Comparison of ENCODE assay signal across 17 mouse cellular contexts in the genomic region with DNA sequence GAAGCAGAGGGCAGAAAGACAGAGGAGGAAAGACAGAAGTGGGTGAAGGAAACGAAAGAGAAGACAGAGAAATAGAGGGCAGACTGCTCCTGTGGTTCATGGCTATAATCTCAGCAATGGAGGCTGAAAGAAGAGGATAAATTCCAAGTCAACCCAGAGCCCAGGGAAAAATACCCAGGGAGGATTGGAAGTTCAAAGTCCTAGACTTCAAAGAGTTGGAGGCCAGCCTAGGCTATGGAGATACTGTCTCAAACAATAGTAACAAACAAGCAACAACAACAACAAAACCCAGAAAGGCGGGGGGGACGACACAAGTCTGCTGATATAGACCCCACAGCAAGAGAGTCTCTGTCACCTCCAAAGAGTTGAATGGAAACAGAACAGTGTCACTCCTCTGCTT. TPM values are rescaled to one million over a fixed set of nuclear protein-coding genes. Genes with fewer than 3 reads are reported as not detected.
A peak's percentile ranks its signal among the peaks of the same experiment; 100 is the strongest.
DNase-seq lines count a peak whose midpoint lies in the region; ATAC-seq lines count a peak whose summit lies in the region.
"Had no signal": no experiment of that assay in that cellular context is flagged by ENCODE, and none has a peak within 500 bp of the region (broad histone marks: within the 10 kb centered on the region; RNA-seq: fewer than 3 reads in every experiment).

No protein-coding gene starts in this region.

- intact Hi-C loops in heart, postnatal 10 days (cut with DNase I), result no loop called here

- no peak overlapping the region for H3K9ac ChIP-seq in liver, embryonic 15.5 days
- H3K9ac ChIP-seq: embryonic facial prominence, embryonic 15.5 days; stomach, embryonic 15.5 days had no signal

- peaks cover 41% of the 10 kb centered on the region for H3K4me1 ChIP-seq in limb, embryonic 10.5 days
- H3K4me1 ChIP-seq in liver, embryonic 15.5 days (replicated peaks), result peaks cover 20% of the 10 kb centered on the region

- 36% methylated on average over 3 of the region's 3 CpGs for WGBS in limb, embryonic 10.5 days
- 39% methylated on average over 3 of the region's 3 CpGs for WGBS in liver, embryonic 15.5 days (ENCODE audit: insufficient replicate concordance)

- peak; percentile 29 for DNase-seq in heart, adult 11 months
- no peak for DNase-seq in heart, postnatal 10 days
- DNase-seq in kidney, adult 9 months, result peak; percentile 48
- DNase-seq in kidney, adult 11 months, result no peak
- peak; percentile 19 for DNase-seq in limb, embryonic 10.5 days (ENCODE audit: low spot score)
- DNase-seq in urinary bladder, adult 2 months (ENCODE audit: low spot score), result no peak
- DNase-seq: adrenal gland, postnatal 36 days; cerebellum, adult 9-10 months; heart, postnatal 4 days; lung, postnatal 4 days; thymus, postnatal 36 days had no signal

- H3K36me3 ChIP-seq in limb, embryonic 10.5 days, result no peaks in the 10 kb centered on the region
- no peaks in the 10 kb centered on the region for H3K36me3 ChIP-seq in liver, embryonic 15.5 days (replicated peaks)
- H3K36me3 ChIP-seq: embryonic facial prominence, embryonic 15.5 days; stomach, embryonic 15.5 days had no signal

- no peak for ATAC-seq in liver, embryonic 15.5 days (ENCODE audit: insufficient read depth)
- no peak for ATAC-seq in erythroid progenitor cell, adult 5-6 weeks (replicated peaks; ENCODE audit: low FRiP score, poor library complexity, severe bottlenecking)
- ATAC-seq: CD4-positive, CD25-positive, alpha-beta regulatory T cell, adult 4 months; hindbrain, postnatal 0 days had no signal

- H3K4me2 ChIP-seq in liver, embryonic 15.5 days, result peak overlapping the region; percentile 23
- H3K4me2 ChIP-seq: embryonic facial prominence, embryonic 15.5 days; stomach, embryonic 15.5 days had no signal

- no peaks in the 10 kb centered on the region for H3K27me3 ChIP-seq in limb, embryonic 10.5 days (ENCODE audit: low read depth, poor library complexity, severe bottlenecking)
- H3K27me3 ChIP-seq in liver, embryonic 15.5 days, result no peaks in the 10 kb centered on the region
- H3K27me3 ChIP-seq: embryonic facial prominence, embryonic 15.5 days; stomach, embryonic 15.5 days had no signal

- H3K27ac ChIP-seq in limb, embryonic 10.5 days, result no peak overlapping the region
- H3K27ac ChIP-seq in liver, embryonic 15.5 days (replicated peaks), result peak overlapping the region; percentile 67
- H3K27ac ChIP-seq: embryonic facial prominence, embryonic 15.5 days; hindbrain, postnatal 0 days; stomach, embryonic 15.5 days had no signal

- no peak overlapping the region for H3K4me3 ChIP-seq in limb, embryonic 10.5 days
- no peak overlapping the region for H3K4me3 ChIP-seq in liver, embryonic 15.5 days (replicated peaks)
- H3K4me3 ChIP-seq: embryonic facial prominence, embryonic 15.5 days; stomach, embryonic 15.5 days had no signal

- H3K9me3 ChIP-seq in limb, embryonic 10.5 days (replicated peaks), result no peaks in the 10 kb centered on the region
- no peaks in the 10 kb centered on the region for H3K9me3 ChIP-seq in liver, embryonic 15.5 days (replicated peaks)
- H3K9me3 ChIP-seq: embryonic facial prominence, embryonic 15.5 days; stomach, embryonic 15.5 days had no signal

RNA-seq across cellular contexts. Expression of a gene that starts 14.7 kb away (rescaled TPM):
- total RNA-seq in heart, postnatal 10 days (2021), result 10 to 100 TPM; 24.2 to 31.8 TPM
- 4.2 and 4.5 TPM in 2 replicates for polyA plus RNA-seq in limb, embryonic 10.5 days (2016; fragmentation: Nextera tagmentation; extraction: Ambion mirVana)
- polyA plus RNA-seq in liver, embryonic 15.5 days (2015; fragmentation: Nextera tagmentation; extraction: Ambion mirVana), result 2.7 and 2.8 TPM in 2 replicates
- 21.9 and 31.2 TPM in 2 replicates for polyA plus RNA-seq in urinary bladder, adult 2 months (2012; rRNA removed)
- 1.1 and 3.4 TPM in 2 replicates for total RNA-seq in erythroid progenitor cell, adult 5-6 weeks (2015; ENCODE audit: low replicate concordance)
- total RNA-seq in erythroid progenitor cell, adult 5-6 weeks (2017; ENCODE audit: low replicate concordance), result not detected in 2 replicates

RNA-seq across cellular contexts. Expression of a gene that starts 14.8 kb away (rescaled TPM):
- 1 to 10 TPM; 1.8 to 2.6 TPM for total RNA-seq in heart, postnatal 10 days (2021)
- polyA plus RNA-seq in limb, embryonic 10.5 days (2016; fragmentation: Nextera tagmentation; extraction: Ambion mirVana), result 4.5 and 6.1 TPM in 2 replicates
- polyA plus RNA-seq in liver, embryonic 15.5 days (2015; fragmentation: Nextera tagmentation; extraction: Ambion mirVana), result 1.9 and 2.9 TPM in 2 replicates
- 14.5 and 14.9 TPM in 2 replicates for polyA plus RNA-seq in urinary bladder, adult 2 months (2012; rRNA removed)
- not detected in 2 replicates for total RNA-seq in erythroid progenitor cell, adult 5-6 weeks (2015; ENCODE audit: low replicate concordance)
- 2.7 TPM in 1 of 2 replicates, not detected in the other for total RNA-seq in erythroid progenitor cell, adult 5-6 weeks (2017; ENCODE audit: low replicate concordance)
- polyA plus RNA-seq: CD4-positive, CD25-positive, alpha-beta regulatory T cell, adult 4 months had no signal

Comparison
In these comparisons a context has a peak if more than half of its experiments do, and no peak if none do; other contexts are left out.
1. DNase-seq: peak in heart, adult 11 months (single experiment), kidney, adult 9 months (single experiment) and limb, embryonic 10.5 days (single experiment); none in heart, postnatal 10 days (0 of 2), kidney, adult 11 months (single experiment) and urinary bladder, adult 2 months (single experiment).